Mouse (Mus musculus): ENCODE results near the gene Mcm2. TPM values are rescaled to one million over a fixed set of nuclear protein-coding genes. Genes with fewer than 3 reads are reported as not detected.

Gene Mcm2
- total RNA-seq, 2 experiments from 2014 or later: 5.4 to 7.8 TPM

- DNase-seq (ENCODE audit: low spot score in 2 of 2): peak in 1 of 2 experiments; percentile 51
Observed at GRCm38 (mm10) chr6:88893559-88893958, 5.0 kb downstream of the Mcm2 start.

DNA sequence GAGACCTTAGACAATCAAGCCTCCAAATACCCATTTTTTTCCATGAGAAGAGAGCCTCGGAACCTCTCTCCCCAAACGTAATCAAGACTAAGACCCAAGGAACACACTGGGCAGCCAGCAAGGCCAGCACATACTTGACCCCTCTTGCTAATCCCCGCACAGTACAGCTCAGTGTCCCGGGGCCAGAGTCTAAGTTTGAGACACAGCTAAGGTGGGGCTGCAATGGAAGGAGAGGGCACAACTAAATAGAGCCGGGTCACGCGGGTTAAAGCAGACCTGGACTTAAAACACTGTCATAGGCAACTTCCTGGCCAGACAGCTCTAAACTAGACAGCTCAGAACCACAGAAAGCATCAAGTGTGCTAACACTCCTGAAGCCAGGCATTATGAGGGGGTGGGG is 7.7 kb downstream of the Mcm2 start:
- DNase-seq (ENCODE audit: low spot score in 2 of 2): no peak

DNA sequence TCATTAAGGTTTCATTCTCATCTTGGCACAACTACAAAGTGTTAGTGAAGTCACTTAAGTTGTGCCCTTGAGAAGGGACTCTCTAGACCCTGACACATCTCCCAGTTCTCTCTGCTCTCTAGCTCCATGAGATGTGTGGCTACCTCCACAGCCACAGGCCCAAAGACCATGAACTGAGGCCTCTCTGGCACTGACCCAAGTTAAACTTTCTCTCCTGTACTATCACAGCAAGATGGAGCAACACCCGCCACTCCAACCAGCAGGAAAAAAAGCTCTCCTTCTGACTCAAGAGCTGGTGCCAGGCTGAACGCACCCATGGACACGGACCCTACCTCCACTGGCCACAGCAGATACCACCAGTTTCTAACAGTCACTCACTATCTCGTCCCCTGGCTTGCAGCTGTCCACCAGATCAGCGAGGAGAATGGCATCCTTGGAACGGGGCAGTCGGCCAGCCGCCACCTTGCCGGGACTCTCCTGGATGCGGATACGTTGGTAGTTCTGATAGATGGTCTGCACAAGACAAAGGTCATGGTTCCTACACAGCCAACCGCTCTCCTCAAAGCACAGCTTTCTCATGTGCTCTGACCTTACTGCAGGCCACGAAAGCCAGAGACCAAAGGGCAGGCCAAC is 9.1 kb downstream of the Mcm2 start:
- no peak for DNase-seq (ENCODE audit: low spot score in 2 of 2)

DNA sequence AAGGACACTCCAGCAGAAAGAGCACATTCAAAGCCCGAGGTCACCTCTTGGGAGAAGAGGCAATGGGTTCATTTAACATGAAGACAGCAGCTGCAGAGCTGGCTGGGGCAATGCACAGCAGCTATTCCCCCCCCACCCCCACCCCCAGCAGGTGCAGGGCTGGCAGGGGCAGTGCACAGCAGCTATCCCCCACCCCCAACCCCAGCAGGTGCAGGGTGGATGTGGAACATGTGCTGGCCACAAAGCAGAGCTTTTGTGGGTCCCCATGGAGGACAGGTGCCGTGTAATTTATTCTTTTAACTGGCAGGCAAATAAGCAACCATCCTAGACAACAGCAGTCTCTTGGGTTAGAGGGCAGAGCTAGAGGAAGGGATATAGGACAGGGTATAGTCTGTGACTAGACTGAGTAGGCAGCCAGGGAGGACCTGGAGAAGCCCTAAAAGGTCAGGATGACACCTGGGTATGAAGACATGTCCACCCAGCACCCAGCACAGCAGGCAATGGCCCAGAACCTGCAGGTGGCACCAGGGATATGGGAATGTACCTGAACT is 12.1 kb downstream of the Mcm2 start:
- DNase-seq (ENCODE audit: low spot score in 2 of 2): no peak

GRCm38 (mm10) chr6:88885644-88886416 is 12.8 kb downstream of the Mcm2 start:
- DNase-seq (ENCODE audit: low spot score in 2 of 2): no peak

DNA sequence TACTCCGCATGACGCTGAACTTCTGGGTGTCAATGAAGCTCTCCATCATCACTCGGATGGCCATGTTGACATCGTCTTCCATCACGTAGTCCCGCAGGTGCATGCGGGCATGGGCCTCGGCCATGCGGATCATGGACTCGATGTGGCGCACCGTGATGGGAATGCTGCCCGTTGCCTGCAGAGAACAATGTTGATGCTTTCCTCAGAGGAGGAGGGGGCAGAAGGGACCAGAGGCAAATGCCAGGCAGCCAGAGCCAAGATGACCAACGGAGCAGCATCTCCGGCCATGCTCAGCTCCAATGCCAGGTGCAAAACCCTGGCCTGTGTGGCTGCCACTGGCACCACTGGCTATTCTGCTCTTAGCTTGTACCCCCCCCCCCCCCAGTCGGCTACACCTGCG is 13.9 kb downstream of the Mcm2 start:
- DNase-seq (ENCODE audit: low spot score in 2 of 2): no peak

DNA sequence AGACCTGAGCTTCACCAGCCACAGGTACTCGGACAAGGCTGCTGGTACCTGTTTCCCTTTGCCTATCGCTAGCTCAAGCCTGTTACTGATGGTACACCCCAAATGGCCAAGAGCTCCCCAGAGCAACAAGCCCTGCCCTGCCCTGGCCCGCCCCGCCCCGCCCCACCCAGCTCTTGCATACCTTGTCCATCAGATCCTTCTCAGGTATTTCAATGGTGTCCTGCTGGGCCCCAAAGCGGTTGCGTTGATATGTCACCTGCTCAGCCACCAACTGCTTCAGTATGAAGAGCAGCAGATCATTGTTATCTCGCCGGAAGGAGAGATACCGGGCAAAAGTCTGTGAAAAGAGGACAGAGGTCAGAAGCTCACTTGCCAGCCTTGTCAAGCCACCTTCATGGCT is 14.4 kb downstream of the Mcm2 start:
- DNase-seq (ENCODE audit: low spot score in 2 of 2): no peak

DNA sequence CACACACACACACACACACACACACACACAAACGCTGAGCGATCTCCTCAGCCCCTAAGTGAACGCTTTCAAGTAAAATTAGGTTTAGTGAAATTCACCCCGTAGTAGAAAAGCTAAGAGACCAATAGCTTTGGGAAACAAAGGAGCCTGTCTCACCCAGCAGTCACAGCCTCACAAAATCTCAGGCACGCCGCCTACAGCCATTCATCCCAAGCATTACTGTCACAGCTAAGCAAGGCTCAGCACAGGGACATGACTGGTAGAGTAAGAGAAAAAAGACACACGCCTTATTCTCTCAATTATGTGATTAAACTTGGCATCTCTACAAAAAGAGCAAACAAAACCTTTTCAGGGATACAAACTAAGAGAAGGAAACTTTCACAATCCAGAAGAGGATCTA is 17.2 kb downstream of the Mcm2 start:
- DNase-seq (ENCODE audit: low spot score in 2 of 2): no peak

DNA sequence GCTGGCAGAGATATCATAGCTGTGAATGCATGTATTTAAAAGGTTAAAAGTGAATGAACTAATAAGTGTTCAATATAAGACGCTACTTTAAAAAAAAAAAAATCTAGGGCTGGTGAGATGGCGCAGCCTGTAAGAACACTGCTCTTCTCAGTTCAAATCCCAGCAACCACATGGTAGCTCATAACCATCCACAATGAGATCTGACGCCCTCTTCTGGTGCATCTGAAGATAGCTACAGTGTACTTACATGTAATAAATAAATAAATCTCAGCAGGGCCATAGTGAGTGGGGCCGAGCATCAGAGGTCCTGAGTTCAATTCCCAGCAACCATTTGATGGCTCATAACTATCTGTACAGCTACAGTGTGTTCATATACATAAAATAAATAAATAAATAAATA is 19.1 kb downstream of the Mcm2 start:
- DNase-seq (ENCODE audit: low spot score in 2 of 2): no peak

DNA sequence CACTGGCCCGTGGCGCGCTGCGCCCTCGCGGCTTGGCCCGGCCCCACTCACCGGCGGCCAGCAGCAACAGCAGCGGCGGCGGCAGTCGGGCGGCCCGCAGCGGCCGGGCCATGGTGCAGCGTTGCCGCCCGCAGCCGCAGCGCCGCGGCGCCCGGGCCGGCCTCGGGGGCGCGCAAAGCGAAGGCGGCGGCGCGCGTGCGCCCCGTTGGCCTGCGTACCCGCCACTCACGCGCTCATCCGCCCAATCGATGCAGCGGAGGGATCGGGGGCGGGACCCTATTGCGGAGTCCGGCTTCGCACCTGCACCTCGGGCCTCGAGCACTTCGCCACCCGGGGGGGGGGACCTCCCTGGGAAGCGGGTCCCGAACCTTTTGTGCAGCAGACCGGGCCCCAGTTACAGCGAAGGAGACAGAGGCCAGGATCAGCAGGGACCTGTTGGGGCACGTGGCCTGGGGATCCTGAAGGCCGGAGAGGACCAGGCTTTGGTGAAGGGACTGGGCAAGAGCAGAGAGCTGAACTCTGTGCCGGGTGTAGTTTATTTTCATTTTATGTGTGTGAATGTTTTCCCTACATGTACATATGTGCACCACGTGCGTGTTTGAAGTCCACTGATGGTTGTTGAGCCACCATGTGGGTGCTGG is 23.6 kb downstream of the Mcm2 start, which contains the start of gene Podxl2:
Gene Podxl2 (minus strand): TSS at position 177 of the 641 bp plus-strand sequence.
- DNase-seq (ENCODE audit: low spot score in 2 of 2): peak; percentile 82 to 86

DNA sequence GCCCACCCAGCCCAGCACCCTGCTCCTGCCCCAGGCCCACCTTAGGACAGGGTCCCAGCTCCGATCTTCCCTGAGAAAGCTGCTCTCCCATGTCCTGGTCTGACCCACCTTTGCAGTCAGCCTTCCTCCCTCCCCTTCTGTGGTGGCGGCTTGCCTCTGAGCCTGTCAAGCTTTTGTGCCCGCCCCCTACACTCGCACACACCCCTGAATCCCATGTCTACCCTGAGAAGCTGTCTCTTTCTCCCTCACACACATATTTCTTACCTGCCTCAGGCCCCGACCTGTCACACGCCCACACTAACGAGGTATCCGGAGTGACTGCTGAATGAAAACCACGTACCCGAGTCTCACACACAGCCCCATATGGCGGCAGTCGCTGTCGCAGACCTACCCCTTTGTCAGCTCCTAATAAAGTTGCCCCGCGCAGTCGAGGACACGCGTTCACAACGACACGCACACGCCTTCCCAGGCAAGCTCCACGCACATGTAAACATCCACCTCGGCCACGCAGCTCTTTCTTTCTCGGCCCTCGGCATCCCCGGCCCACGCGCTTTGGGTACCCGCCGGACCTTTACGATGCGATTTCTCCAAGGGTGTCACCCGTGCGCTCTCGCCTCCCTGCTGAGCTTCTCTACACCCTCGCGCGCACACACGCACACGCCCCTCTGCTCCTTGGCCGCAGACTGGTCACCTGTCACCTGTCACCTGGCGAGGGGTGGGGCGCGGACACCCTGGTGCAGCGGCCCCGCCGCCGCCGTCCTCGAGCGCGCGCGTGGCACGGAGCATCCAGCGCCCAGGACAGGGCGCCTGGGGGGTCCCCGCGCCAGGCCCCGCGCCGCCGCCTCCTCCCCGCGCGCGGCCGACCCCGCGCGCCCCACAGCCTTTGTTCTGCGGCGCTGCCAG is 24.4 kb downstream of the Mcm2 start:
- peak; percentile 38 to 59 for DNase-seq (ENCODE audit: low spot score in 2 of 2)

DNA sequence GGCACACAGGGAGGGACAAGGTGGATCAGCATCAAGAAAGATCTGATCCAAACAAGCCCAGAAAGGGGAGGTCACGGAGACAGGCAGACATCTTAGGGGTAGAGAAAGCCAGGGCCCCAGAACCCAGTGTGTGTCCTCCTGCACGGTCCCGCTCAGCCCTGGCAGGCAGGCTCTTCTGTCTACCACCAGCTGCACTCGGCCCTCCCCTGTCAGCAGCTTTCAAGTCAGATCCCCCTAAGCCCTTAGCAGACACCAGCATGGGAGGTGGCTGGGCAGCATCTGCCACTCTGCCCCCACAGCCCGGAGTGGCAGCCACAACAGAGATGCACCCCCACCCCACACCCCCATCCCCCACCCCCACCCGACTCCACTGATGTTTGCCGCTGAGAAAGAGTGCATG is 25.8 kb downstream of the Mcm2 start:
- DNase-seq (ENCODE audit: low spot score in 2 of 2): no peak

DNA sequence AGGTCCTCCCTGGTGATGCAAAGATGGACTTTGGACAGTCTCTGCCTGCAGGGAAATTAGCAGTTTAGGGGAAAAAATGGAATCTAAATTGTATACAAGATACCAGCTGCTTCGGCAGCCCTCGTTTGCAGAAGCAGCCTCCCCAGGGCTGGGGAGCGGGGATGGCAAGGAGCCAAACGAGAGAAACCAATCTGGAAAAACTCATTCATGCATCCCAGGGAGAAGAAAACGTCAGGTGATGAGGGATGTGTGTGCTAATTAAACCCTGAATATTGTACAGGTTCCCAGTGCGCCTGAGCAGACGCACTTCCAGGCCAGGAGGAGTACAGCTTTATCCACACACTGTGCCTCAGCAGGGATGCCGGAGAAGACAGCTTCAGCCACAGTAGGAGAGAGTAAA is 27.0 kb downstream of the Mcm2 start:
- DNase-seq (ENCODE audit: low spot score in 2 of 2): peak; percentile 49 to 70

DNA sequence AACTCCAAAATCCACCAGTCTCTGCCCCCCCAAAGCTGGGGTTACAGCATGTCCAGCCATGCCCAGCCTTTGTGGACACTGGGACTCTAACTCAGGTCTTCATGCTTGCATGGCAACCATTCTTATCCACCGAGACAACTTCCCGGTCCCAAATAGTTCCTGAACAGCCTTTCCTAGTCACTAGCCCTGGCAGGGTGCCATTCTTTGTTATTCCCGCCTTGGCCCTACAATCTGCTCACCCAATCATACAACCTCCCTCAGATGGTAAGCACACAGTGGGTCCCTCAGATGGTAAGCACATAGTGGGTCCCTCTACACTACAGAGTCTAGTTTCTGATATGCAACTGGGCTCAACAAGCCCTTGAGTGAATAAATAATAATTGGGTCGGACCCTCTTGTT is 28.0 kb downstream of the Mcm2 start:
- no peak for DNase-seq (ENCODE audit: low spot score in 2 of 2)

GRCm38 (mm10) chr6:88869459-88869858 is 29.1 kb downstream of the Mcm2 start:
- no peak for DNase-seq (ENCODE audit: low spot score in 2 of 2)

GRCm38 (mm10) chr6:88865704-88866103 is 32.9 kb downstream of the Mcm2 start:
- no peak for DNase-seq (ENCODE audit: low spot score in 2 of 2)

DNA sequence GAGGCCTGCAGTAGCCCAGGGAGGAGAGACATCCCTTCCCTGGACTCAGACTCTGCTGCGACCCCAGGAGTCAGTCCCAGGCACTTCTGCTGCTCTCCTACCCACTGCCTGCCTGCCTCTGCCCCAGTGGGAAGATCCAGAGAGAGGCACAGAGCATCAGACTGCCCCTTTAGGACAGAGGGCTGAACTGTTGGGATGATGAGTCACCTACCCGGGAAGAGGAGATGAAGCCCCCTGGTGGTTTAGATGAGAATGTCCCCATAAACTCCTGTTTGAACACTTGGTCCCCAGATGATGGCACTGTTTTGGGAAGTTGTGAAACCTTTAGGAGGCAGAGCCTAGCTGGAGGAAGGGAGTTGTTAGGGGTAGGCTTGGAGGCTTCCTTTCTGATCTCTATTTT is 37.7 kb downstream of the Mcm2 start:
- DNase-seq (ENCODE audit: low spot score in 2 of 2): peak in 1 of 2 experiments; percentile 55

DNA sequence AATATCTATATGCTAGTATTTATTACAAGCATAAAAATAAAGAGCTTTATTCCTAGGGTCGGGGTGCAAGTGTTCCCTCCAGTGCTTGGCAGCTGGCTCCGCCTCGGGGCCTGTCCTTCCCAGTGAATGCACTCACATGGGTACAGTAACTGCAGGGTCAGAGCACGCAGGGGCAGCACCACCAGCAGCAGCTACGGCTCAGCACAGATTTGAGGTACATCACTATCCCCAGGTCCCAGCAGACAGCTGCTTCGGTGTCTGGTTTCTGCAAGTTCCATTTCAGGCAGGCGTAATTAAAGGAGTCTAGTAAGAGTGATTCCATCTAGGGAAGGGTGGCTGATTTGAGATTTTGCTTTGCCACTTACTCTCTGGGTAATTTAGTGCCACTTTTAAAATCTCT is 40.2 kb downstream of the Mcm2 start:
- no peak for DNase-seq (ENCODE audit: low spot score in 2 of 2)

DNA sequence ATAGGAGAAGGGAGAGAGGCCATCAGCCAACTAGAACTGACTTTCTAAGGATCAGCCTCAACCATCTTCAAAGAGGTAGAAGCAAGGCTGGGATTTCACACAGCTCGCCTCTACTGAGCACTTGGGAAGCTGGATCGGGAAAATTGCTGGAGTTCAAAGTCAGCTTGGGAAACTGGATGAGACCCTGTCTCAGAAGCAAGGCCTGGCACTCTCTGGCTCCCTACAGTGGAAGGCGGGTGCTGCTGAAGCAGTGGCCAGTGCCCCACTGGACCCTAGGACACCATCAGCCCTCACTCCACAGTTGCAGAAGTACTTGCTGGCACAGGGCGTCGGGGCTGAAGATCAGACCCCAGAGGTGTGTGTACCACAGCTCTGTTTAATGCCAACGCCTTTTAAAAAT is 40.8 kb downstream of the Mcm2 start:
- DNase-seq (ENCODE audit: low spot score in 2 of 2): no peak

- DNase-seq (ENCODE audit: low spot score in 2 of 2): no peak
Observed at GRCm38 (mm10) chr6:88857249-88857648, 41.3 kb downstream of the Mcm2 start.

DNA sequence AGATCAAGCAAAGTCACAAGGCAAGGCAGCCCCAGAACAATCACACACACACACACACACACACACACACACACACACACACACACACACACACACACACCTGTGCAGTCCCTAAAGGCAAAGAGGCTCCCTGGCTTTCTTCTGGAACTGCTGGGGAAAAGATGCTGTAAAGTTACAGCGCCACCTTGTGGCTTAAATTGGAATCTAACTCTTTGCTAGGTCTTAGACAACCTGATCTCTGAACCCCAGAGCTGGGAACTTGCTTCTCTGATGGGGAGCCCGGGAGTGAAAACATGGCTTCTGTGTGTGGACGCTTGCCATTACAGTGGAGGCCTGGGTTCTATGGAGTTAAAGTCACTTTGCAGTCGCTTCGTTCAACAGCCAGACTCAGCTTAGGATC is 42.9 kb downstream of the Mcm2 start:
- DNase-seq (ENCODE audit: low spot score in 2 of 2): peak in 1 of 2 experiments; percentile 62

All from layer of hippocampus, postnatal 14 days (tissue).